9 mouse cellular contexts compared by ENCODE assay signal in the genomic region with DNA sequence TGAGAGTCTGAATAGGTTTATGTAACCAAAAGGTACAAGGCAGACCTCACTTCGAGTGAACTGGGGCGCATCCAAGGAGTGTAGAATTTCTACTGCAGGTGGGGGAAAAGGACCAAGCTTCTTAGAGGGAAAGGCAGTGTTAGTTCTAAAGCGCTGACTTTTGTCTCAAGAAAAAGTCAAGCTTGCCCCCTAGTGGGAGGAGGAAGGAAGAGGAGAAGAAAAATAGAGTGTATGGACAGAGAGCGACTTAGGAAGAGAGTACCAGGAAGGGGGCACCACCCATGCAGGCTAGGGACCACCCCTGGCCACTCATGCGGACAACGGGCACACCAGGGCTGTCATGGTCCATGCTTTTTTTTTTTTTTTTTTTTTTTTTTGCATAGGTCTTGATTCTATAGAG. TPM values are rescaled to one million over a fixed set of nuclear protein-coding genes. Genes with fewer than 3 reads are reported as not detected.
A peak's percentile ranks its signal among the peaks of the same experiment; 100 is the strongest.
DNase-seq lines count a peak whose midpoint lies in the region; ATAC-seq and TF ChIP-seq lines count a peak whose summit lies in the region.
"Had no signal": no experiment of that assay in that cellular context is flagged by ENCODE, and none has a peak within 500 bp of the region (broad histone marks: within the 10 kb centered on the region; RNA-seq: fewer than 3 reads in every experiment).

No protein-coding gene starts in this region.

- WGBS in limb, embryonic 14.5 days, result 36% methylated on average over 4 of the region's 6 CpGs
- WGBS in limb, embryonic 10.5 days, result 53% methylated on average over 6 of the region's 6 CpGs

- peaks cover 27% of the 10 kb centered on the region for H3K4me1 ChIP-seq in limb, embryonic 14.5 days (ENCODE audit: control insufficient read depth, insufficient read depth, low read length)
- peaks cover 39% of the 10 kb centered on the region for H3K4me1 ChIP-seq in limb, embryonic 10.5 days

- no peak overlapping the region for H3K27ac ChIP-seq in limb, embryonic 14.5 days (replicated peaks; ENCODE audit: low read depth, low read length)
- H3K27ac ChIP-seq in limb, embryonic 10.5 days, result no peak overlapping the region

- TF ChIP-seq POLR2A in limb, embryonic 14.5 days (IDR thresholded peaks at IDR 0.05; ENCODE audit: borderline replicate concordance, extremely low read depth, insufficient read depth, insufficient read length), result no peak
- no peak for TF ChIP-seq POLR2A in brain, embryonic 14.5 days (IDR thresholded peaks at IDR 0.05; ENCODE audit: borderline replicate concordance, extremely low read depth, insufficient read depth, insufficient read length, poor library complexity, severe bottlenecking)

- H3K9me3 ChIP-seq in limb, embryonic 14.5 days (ENCODE audit: control insufficient read depth, low read length), result no peaks in the 10 kb centered on the region
- no peaks in the 10 kb centered on the region for H3K9me3 ChIP-seq in limb, embryonic 10.5 days (replicated peaks)
- H3K9me3 ChIP-seq: megakaryocyte, embryonic 14.5 days had no signal

- DNase-seq in adrenal gland, postnatal 14 days, result peak; percentile 62
- no peak for DNase-seq in adrenal gland, adult 8-10 months
- DNase-seq in limb, embryonic 14.5 days (ENCODE audit: low spot score), result peak; percentile 43
- no peak for DNase-seq in limb, embryonic 10.5 days (ENCODE audit: low spot score)
- DNase-seq in brain, embryonic 14.5 days (ENCODE audit: low read depth), result peak; percentile 75
- DNase-seq in lung, postnatal 25 days (ENCODE audit: low spot score), result peak; percentile 67
- DNase-seq in ovary, postnatal 14 days (ENCODE audit: low spot score), result no peak

- no peak overlapping the region for H3K4me3 ChIP-seq in limb, embryonic 14.5 days (replicated peaks; ENCODE audit: low read length)
- H3K4me3 ChIP-seq in limb, embryonic 10.5 days, result no peak overlapping the region
- H3K4me3 ChIP-seq: megakaryocyte, embryonic 14.5 days had no signal

- peaks cover 48% of the 10 kb centered on the region for H3K36me3 ChIP-seq in limb, embryonic 14.5 days (ENCODE audit: control insufficient read depth, insufficient read depth, low read length)
- H3K36me3 ChIP-seq in limb, embryonic 10.5 days, result peaks cover 55% of the 10 kb centered on the region

- peak; percentile 55; the same call in 1 of the 2 replicates for TF ChIP-seq CTCF in brain, embryonic 14.5 days (IDR thresholded peaks at IDR 0.05; ENCODE audit: borderline replicate concordance, extremely low read depth, insufficient read depth, insufficient read length)

- peak; percentile 31; the same call in 1 of the 2 replicates for ATAC-seq in limb, embryonic 14.5 days (ENCODE audit: low FRiP score, low read depth)
- peak; percentile 62; the same call in 1 of the 2 replicates for ATAC-seq in granulocyte monocyte progenitor cell, adult 5-6 weeks (replicated peaks; ENCODE audit: poor library complexity, severe bottlenecking)

- no peaks in the 10 kb centered on the region for H3K27me3 ChIP-seq in limb, embryonic 14.5 days (ENCODE audit: control insufficient read depth, insufficient read depth, low read length)
- no peaks in the 10 kb centered on the region for H3K27me3 ChIP-seq in limb, embryonic 10.5 days (ENCODE audit: low read depth, poor library complexity, severe bottlenecking)

- H3K9ac ChIP-seq in limb, embryonic 14.5 days (ENCODE audit: low read depth, low read length, severe bottlenecking), result no peak overlapping the region

- no peak overlapping the region for H3K4me2 ChIP-seq in limb, embryonic 14.5 days (replicated peaks; ENCODE audit: low read depth, low read length, severe bottlenecking)

RNA-seq across cellular contexts. Expression of a gene that starts 14.6 kb away (rescaled TPM):
- total RNA-seq in adrenal gland, postnatal 14 days (2021), result 12.6 and 15.0 TPM in 2 replicates
- 10 to 100 TPM in 2 of 4 experiments, 1 to 10 TPM in 2; 6.7 to 16.2 (median 12.1) TPM for total RNA-seq in adrenal gland, adult 8-10 months (2022)
- 115 and 157 TPM in 2 replicates for polyA plus RNA-seq in limb, embryonic 14.5 days (2012; rRNA removed)
- 129 and 141 TPM in 2 replicates for polyA plus RNA-seq in limb, embryonic 14.5 days (2014; fragmentation: Nextera tagmentation; extraction: Ambion mirVana)
- polyA plus RNA-seq in limb, embryonic 10.5 days (2016; fragmentation: Nextera tagmentation; extraction: Ambion mirVana), result 160 and 171 TPM in 2 replicates
- 26.0 and 38.9 TPM in 2 replicates for polyA plus RNA-seq in brain, embryonic 14.5 days (2012; rRNA removed)
- total RNA-seq in granulocyte monocyte progenitor cell, adult 5-6 weeks (2014; fragmentation: Nextera tagmentation), result 0.70 and 4.5 TPM in 2 replicates
- 0.47 TPM in 1 of 2 replicates, not detected in the other for total RNA-seq in granulocyte monocyte progenitor cell, adult 5-6 weeks (2017)

RNA-seq across cellular contexts. Expression of a gene that starts 26.4 kb away (rescaled TPM):
- 3.5 and 7.2 TPM in 2 replicates for total RNA-seq in adrenal gland, postnatal 14 days (2021)
- total RNA-seq in adrenal gland, adult 8-10 months (2022), result 1 to 10 TPM; 6.1 to 8.6 (median 7.7) TPM
- polyA plus RNA-seq in limb, embryonic 14.5 days (2012; rRNA removed), result 2.7 and 3.2 TPM in 2 replicates
- polyA plus RNA-seq in limb, embryonic 14.5 days (2014; fragmentation: Nextera tagmentation; extraction: Ambion mirVana), result 3.4 and 5.2 TPM in 2 replicates
- polyA plus RNA-seq in limb, embryonic 10.5 days (2016; fragmentation: Nextera tagmentation; extraction: Ambion mirVana), result 1.1 TPM in 2 replicates
- polyA plus RNA-seq in brain, embryonic 14.5 days (2012; rRNA removed), result 1.8 and 2.2 TPM in 2 replicates
- 20.0 and 36.7 TPM in 2 replicates for total RNA-seq in granulocyte monocyte progenitor cell, adult 5-6 weeks (2014; fragmentation: Nextera tagmentation)
- total RNA-seq in granulocyte monocyte progenitor cell, adult 5-6 weeks (2017), result 19.6 and 21.0 TPM in 2 replicates

RNA-seq across cellular contexts. Expression of a gene that starts 45.6 kb away (rescaled TPM):
- 24.3 and 28.3 TPM in 2 replicates for total RNA-seq in adrenal gland, postnatal 14 days (2021)
- 10 to 100 TPM; 29.1 to 52.2 (median 44.5) TPM for total RNA-seq in adrenal gland, adult 8-10 months (2022)
- 106 TPM in 2 replicates for polyA plus RNA-seq in limb, embryonic 14.5 days (2012; rRNA removed)
- 83.3 and 94.1 TPM in 2 replicates for polyA plus RNA-seq in limb, embryonic 14.5 days (2014; fragmentation: Nextera tagmentation; extraction: Ambion mirVana)
- 35.6 and 38.7 TPM in 2 replicates for polyA plus RNA-seq in limb, embryonic 10.5 days (2016; fragmentation: Nextera tagmentation; extraction: Ambion mirVana)
- 14.0 and 15.0 TPM in 2 replicates for polyA plus RNA-seq in brain, embryonic 14.5 days (2012; rRNA removed)
- total RNA-seq in granulocyte monocyte progenitor cell, adult 5-6 weeks (2014; fragmentation: Nextera tagmentation), result not detected in 2 replicates
- not detected in 2 replicates for total RNA-seq in granulocyte monocyte progenitor cell, adult 5-6 weeks (2017)

Comparison
In these comparisons a context has a peak if more than half of its experiments do, and no peak if none do; other contexts are left out.
1. DNase-seq: peak in adrenal gland, postnatal 14 days (single experiment), limb, embryonic 14.5 days (single experiment), brain, embryonic 14.5 days (single experiment) and lung, postnatal 25 days (single experiment); none in adrenal gland, adult 8-10 months (single experiment), limb, embryonic 10.5 days (single experiment) and ovary, postnatal 14 days (single experiment).
2. RNA of a gene that starts 45.6 kb away (total RNA-seq): 29.1 to 52.2 TPM in adrenal gland, adult 8-10 months and 24.3 to 28.3 TPM in adrenal gland, postnatal 14 days; not detected in granulocyte monocyte progenitor cell, adult 5-6 weeks; every median in the first group is over 10 times any median in the second.